Mouse (Mus musculus) frontal cortex, postnatal 36 days (tissue): ENCODE results near the gene Foxp1.

Source experiments
- DNase-seq, 2 experiments: peaks; one replicate each; pipeline ENCODE4 v3.0.0; 2022; ENCODE audit warnings: low spot score in 2 of 2

The Foxp1 gene

GRCm38 (mm10) chr6:99137071-99137470 is 385.4 kb downstream of the Foxp1 start:
- no peak for DNase-seq

GRCm38 (mm10) chr6:99135938-99136729 is 386.4 kb downstream of the Foxp1 start:
- no peak for DNase-seq

GRCm38 (mm10) chr6:99131815-99132214 is 390.7 kb downstream of the Foxp1 start:
- no peak for DNase-seq

- no peak for DNase-seq
These were observed 391.6 kb downstream of the Foxp1 start for GRCm38 (mm10) chr6:99130758-99131410.

- DNase-seq: no peak
These were observed 395.8 kb downstream of the Foxp1 start for GRCm38 (mm10) chr6:99126717-99127116.

GRCm38 (mm10) chr6:99120776-99121766 is 401.4 kb downstream of the Foxp1 start:
- DNase-seq: no peak

- DNase-seq: no peak
These were observed 404.0 kb downstream of the Foxp1 start for GRCm38 (mm10) chr6:99118534-99118933.

- DNase-seq: no peak
These were observed 405.1 kb downstream of the Foxp1 start for GRCm38 (mm10) chr6:99117411-99117810.

GRCm38 (mm10) chr6:99111856-99112255 is 410.7 kb downstream of the Foxp1 start:
- no peak for DNase-seq

- DNase-seq: no peak
These were observed 414.1 kb downstream of the Foxp1 start for GRCm38 (mm10) chr6:99108417-99108816.

- DNase-seq: no peak
These were observed 414.8 kb downstream of the Foxp1 start for GRCm38 (mm10) chr6:99107674-99108073.

- no peak for DNase-seq
These were observed 415.4 kb downstream of the Foxp1 start for GRCm38 (mm10) chr6:99107081-99107482.

- no peak for DNase-seq
These were observed 416.5 kb downstream of the Foxp1 start for GRCm38 (mm10) chr6:99105979-99106378.

- DNase-seq: no peak
These were observed 418.1 kb downstream of the Foxp1 start for GRCm38 (mm10) chr6:99104446-99104845.

- no peak for DNase-seq
These were observed 418.6 kb downstream of the Foxp1 start for GRCm38 (mm10) chr6:99103911-99104310.

GRCm38 (mm10) chr6:99101489-99101908 is 421.0 kb downstream of the Foxp1 start:
- no peak for DNase-seq

GRCm38 (mm10) chr6:99100331-99100730 is 422.2 kb downstream of the Foxp1 start:
- no peak for DNase-seq

GRCm38 (mm10) chr6:99099781-99100180 is 422.7 kb downstream of the Foxp1 start:
- DNase-seq: no peak

- DNase-seq: no peak
These were observed 425.3 kb downstream of the Foxp1 start for GRCm38 (mm10) chr6:99097191-99097590.

GRCm38 (mm10) chr6:99096776-99097166 is 425.8 kb downstream of the Foxp1 start:
- DNase-seq: no peak

GRCm38 (mm10) chr6:99096105-99096775 is 426.3 kb downstream of the Foxp1 start:
- peak in 1 of 2 experiments; percentile 28 for DNase-seq
